Mouse (Mus musculus): ENCODE data around the gene Pxt1. TPM values are rescaled to one million over a fixed set of nuclear protein-coding genes. Genes with fewer than 3 reads are reported as not detected.

The Pxt1 gene
- polyA plus RNA-seq, 1 experiment = 0.19 TPM

DNA sequence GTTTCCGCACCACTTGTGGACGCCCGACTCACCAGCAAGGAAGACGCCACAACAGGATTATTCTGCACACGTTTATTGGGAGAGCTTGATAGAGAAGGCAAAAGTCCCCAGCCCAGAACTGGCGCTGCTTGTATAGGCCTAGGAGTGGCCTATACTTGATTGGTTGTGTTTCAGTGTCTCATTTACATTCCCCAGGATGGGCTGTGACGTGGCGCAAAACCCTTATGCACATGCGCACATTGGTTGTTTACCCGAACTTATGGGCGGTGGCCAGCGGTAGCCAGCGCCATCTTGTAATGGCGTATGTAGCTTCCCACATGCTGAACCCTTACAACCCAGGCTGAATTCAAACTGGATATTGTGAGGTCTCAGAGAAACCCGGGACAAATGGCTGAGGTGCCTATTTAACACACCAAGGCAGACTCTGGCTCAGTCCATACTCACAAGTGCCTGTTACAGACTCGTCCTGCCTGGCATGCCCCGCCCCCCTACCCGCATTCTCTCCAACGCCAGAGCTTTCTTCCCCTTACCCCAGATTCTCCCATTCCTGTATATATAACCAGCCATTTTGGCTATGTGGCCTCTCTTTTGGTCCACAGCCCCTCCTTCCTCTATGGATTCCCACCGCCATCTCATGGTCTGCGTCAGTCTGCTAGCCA is 48.3 kb downstream of the Pxt1 start:
- no peak for DNase-seq
- TF ChIP-seq CTCF (IDR thresholded peaks at IDR 0.05; ENCODE audit: insufficient read depth, low read length) = no peak
- no peak for TF ChIP-seq POLR2A (IDR thresholded peaks at IDR 0.05; ENCODE audit: borderline replicate concordance, extremely low read depth, low read depth, low read length)
- Histone ChIP-seq H3K4me1 (ENCODE audit: control insufficient read depth, insufficient read depth, low read length) (peaks cover 5% of the 10 kb centered on the region), H3K4me3 (replicated peaks; ENCODE audit: extremely low read depth, low read depth, low read length) (no peak overlapping the region)
- WGBS = 94% methylated on average over 21 of the region's 21 CpGs

DNA sequence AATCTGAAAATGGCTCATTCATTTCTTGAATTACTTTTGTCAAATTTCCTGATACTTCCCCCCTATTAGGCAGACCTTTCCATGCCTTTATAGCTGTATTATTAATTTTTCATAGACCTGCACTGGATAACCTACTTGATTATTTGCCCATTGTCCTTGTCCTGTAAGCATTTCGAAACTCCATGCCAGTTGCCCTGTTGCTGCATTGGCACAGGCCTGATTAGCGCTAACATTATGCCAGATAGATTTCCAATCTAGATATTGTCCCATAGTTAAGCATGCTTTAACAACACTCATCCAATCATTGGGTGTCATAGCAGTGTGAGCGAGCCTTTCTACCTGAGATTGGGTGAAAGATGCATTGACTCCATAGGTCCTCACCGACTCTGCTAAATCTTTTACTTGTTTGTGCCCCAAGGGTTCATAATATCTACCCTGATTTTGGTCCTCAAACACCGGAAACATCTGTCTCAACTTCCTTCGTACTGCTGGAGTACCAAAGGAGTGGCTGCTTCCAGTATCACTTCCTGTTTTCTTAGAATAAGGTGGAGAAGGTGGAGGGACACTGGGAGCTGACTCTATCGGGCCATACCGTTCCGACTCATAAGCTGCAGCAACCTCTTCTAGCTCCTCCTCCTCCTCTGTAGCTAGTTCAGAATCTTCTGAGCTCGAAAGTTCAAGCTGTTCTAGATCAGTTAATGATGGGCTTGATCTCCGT is 49.4 kb downstream of the Pxt1 start:
- 50% methylated on average over 11 of the region's 11 CpGs for WGBS
- TF ChIP-seq CTCF (IDR thresholded peaks at IDR 0.05; ENCODE audit: insufficient read depth, low read length) (no peak), POLR2A (IDR thresholded peaks at IDR 0.05; ENCODE audit: borderline replicate concordance, extremely low read depth, low read depth, low read length) (no peak)
- DNase-seq = no peak
- Histone ChIP-seq H3K4me1 (ENCODE audit: control insufficient read depth, insufficient read depth, low read length) (peaks cover 5% of the 10 kb centered on the region), H3K4me3 (replicated peaks; ENCODE audit: extremely low read depth, low read depth, low read length) (no peak overlapping the region)

DNA sequence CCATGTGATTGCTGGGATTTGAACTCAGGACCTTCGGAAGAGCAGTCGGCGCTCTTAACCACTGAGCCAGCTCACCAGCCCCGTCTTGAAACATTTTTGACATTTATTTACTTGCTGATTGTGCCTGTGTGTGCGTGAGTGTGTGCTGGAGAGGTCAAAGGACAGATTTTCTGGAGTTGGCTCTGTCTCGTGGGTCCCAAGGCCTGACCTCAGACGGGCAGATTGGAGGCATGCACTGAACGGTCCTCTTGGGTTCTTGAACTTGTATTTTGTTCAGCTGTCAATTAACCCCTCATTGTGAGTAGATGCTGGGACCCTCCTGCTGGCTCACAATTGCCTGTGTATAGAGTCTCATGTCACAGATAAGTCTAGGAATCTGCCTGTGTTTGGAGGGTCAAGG is 57.4 kb downstream of the Pxt1 start:
- TF ChIP-seq CTCF (IDR thresholded peaks at IDR 0.05; ENCODE audit: insufficient read depth, low read length) (no peak), POLR2A (IDR thresholded peaks at IDR 0.05; ENCODE audit: borderline replicate concordance, extremely low read depth, low read depth, low read length) (no peak)
- WGBS = 78% methylated on average over 8 of the region's 8 CpGs

DNA sequence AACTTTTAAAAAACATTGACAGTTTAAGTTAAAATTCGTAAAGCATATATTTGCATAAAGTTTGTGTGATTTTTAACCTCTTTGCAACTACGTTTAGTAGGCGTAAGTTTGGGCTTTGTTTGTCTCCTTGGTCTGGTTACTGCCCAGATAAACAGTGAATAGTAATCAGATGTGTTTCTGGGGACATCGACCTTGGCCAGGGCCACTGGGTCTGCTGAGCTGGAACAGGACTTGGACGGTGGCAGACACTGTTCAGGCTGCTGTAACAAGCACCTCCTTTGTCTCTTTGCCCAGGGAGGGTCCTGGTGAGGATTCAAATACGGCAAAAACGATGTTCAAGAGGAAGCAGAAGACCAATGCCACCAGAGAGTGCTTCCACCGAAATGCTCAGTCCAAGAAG is 58.4 kb downstream of the Pxt1 start:
- Histone ChIP-seq H3K4me3 (replicated peaks; ENCODE audit: extremely low read depth, low read depth, low read length) (no peak overlapping the region), H3K4me1 (ENCODE audit: control insufficient read depth, insufficient read depth, low read length) (no peaks in the 10 kb centered on the region)
- 80% methylated on average over 8 of the region's 8 CpGs for WGBS
- no peak for DNase-seq
- TF ChIP-seq POLR2A (IDR thresholded peaks at IDR 0.05; ENCODE audit: borderline replicate concordance, extremely low read depth, low read depth, low read length) (no peak), CTCF (IDR thresholded peaks at IDR 0.05; ENCODE audit: insufficient read depth, low read length) (no peak)

More for the DNA sequence above, 57.4 kb downstream of the Pxt1 start:
- Histone ChIP-seq H3K4me3 (replicated peaks; ENCODE audit: extremely low read depth, low read depth, low read length) (no peak overlapping the region), H3K4me1 (ENCODE audit: control insufficient read depth, insufficient read depth, low read length) (no peaks in the 10 kb centered on the region)
- DNase-seq = no peak

Other genes starting within 250 kb of the Pxt1 start
- gene AC170998.1, start 217.8 kb downstream of the Pxt1 start, polyA plus RNA-seq (2012; rRNA removed) = 0.77 and 1.5 TPM in 2 replicates
- 13.8 and 19.4 TPM in 2 replicates for gene Mapk13, start 174.5 kb downstream of the Pxt1 start, polyA plus RNA-seq (2012; rRNA removed)
- 24.7 and 26.3 TPM in 2 replicates for gene Brpf3, start 142.8 kb downstream of the Pxt1 start, polyA plus RNA-seq (2012; rRNA removed)
- gene Pnpla1, start 85.4 kb downstream of the Pxt1 start, polyA plus RNA-seq (2012; rRNA removed) = 0.12 and 3.9 TPM in 2 replicates
- gene 4930539E08Rik, start 28.5 kb downstream of the Pxt1 start, polyA plus RNA-seq (2012; rRNA removed) = 0.05 and 0.14 TPM in 2 replicates
- gene Kctd20, start 8.1 kb upstream of the Pxt1 start, polyA plus RNA-seq (2012; rRNA removed) = 37.5 and 59.5 TPM in 2 replicates
- gene Stk38, start 64.2 kb upstream of the Pxt1 start, polyA plus RNA-seq (2012; rRNA removed) = 105 and 111 TPM in 2 replicates
- 159 and 168 TPM in 2 replicates for gene Srsf3, start 88.8 kb upstream of the Pxt1 start, polyA plus RNA-seq (2012; rRNA removed)
- gene Cdkn1a, start 147.1 kb upstream of the Pxt1 start, polyA plus RNA-seq (2012; rRNA removed) = 70.3 and 91.5 TPM in 2 replicates
- gene Rab44, start 170.3 kb upstream of the Pxt1 start, polyA plus RNA-seq (2012; rRNA removed) = 13.0 and 15.7 TPM in 2 replicates